In genomic region chr13:38593114-38593513, GRCm38 (mm10) we compare ENCODE assay signal across 12 mouse cellular contexts. TPM values are rescaled to one million over a fixed set of nuclear protein-coding genes. Genes with fewer than 3 reads are reported as not detected.
DNase-seq lines count a peak whose midpoint lies in the region; ATAC-seq and TF ChIP-seq lines count a peak whose summit lies in the region.
"Had no signal": no experiment of that assay in that cellular context is flagged by ENCODE, and none has a peak within 500 bp of the region (broad histone marks: within the 10 kb centered on the region; RNA-seq: fewer than 3 reads in every experiment).

No protein-coding gene starts in this region.

- no peak overlapping the region for H3K27ac ChIP-seq in stomach, embryonic 15.5 days
- no peak overlapping the region for H3K27ac ChIP-seq in stomach, postnatal 0 days (replicated peaks)
- peak overlapping the region; percentile 46 for H3K27ac ChIP-seq in heart, embryonic 13.5 days (replicated peaks)
- H3K27ac ChIP-seq in midbrain, embryonic 16.5 days (ENCODE audit: low read length): no peak overlapping the region
- H3K27ac ChIP-seq in intestine, embryonic 15.5 days: no peak overlapping the region
- H3K27ac ChIP-seq: liver, embryonic 15.5 days had no signal

- TF ChIP-seq EP300 in stomach, postnatal 0 days (optimal IDR thresholded peaks at IDR 0.05): no peak

- H3K9ac ChIP-seq in stomach, embryonic 15.5 days: no peak overlapping the region
- no peak overlapping the region for H3K9ac ChIP-seq in stomach, postnatal 0 days (ENCODE audit: low read length)
- no peak overlapping the region for H3K9ac ChIP-seq in heart, embryonic 13.5 days
- H3K9ac ChIP-seq in midbrain, embryonic 16.5 days (ENCODE audit: low read depth, low read length): no peak overlapping the region
- H3K9ac ChIP-seq in intestine, embryonic 15.5 days: no peak overlapping the region
- H3K9ac ChIP-seq: liver, embryonic 15.5 days had no signal

- H3K4me3 ChIP-seq in stomach, embryonic 15.5 days (replicated peaks): no peak overlapping the region
- H3K4me3 ChIP-seq in stomach, postnatal 0 days (ENCODE audit: low read depth, low read length): no peak overlapping the region
- no peak overlapping the region for H3K4me3 ChIP-seq in heart, embryonic 13.5 days
- no peak overlapping the region for H3K4me3 ChIP-seq in midbrain, embryonic 16.5 days (ENCODE audit: low read depth, low read length)
- H3K4me3 ChIP-seq in intestine, embryonic 15.5 days (replicated peaks): no peak overlapping the region
- H3K4me3 ChIP-seq: liver, embryonic 15.5 days had no signal

- no peaks in the 10 kb centered on the region for H3K9me3 ChIP-seq in stomach, embryonic 15.5 days
- no peaks in the 10 kb centered on the region for H3K9me3 ChIP-seq in stomach, postnatal 0 days (ENCODE audit: control insufficient read depth, low read length)
- no peaks in the 10 kb centered on the region for H3K9me3 ChIP-seq in heart, embryonic 13.5 days
- no peaks in the 10 kb centered on the region for H3K9me3 ChIP-seq in midbrain, embryonic 16.5 days (replicated peaks; ENCODE audit: control insufficient read depth, low read length, poor library complexity, severe bottlenecking)
- H3K9me3 ChIP-seq in intestine, embryonic 15.5 days: no peaks in the 10 kb centered on the region
- H3K9me3 ChIP-seq: liver, embryonic 15.5 days had no signal

- no peaks in the 10 kb centered on the region for H3K4me1 ChIP-seq in stomach, embryonic 15.5 days
- no peaks in the 10 kb centered on the region for H3K4me1 ChIP-seq in stomach, postnatal 0 days (replicated peaks; ENCODE audit: control insufficient read depth, insufficient read depth)
- peaks cover 39% of the 10 kb centered on the region for H3K4me1 ChIP-seq in heart, embryonic 13.5 days
- no peaks in the 10 kb centered on the region for H3K4me1 ChIP-seq in midbrain, embryonic 16.5 days (ENCODE audit: control insufficient read depth, insufficient read depth, low read length)
- no peaks in the 10 kb centered on the region for H3K4me1 ChIP-seq in intestine, embryonic 15.5 days (replicated peaks)
- H3K4me1 ChIP-seq: liver, embryonic 15.5 days had no signal

- H3K27me3 ChIP-seq in stomach, embryonic 15.5 days (replicated peaks): no peaks in the 10 kb centered on the region
- no peaks in the 10 kb centered on the region for H3K27me3 ChIP-seq in stomach, postnatal 0 days (ENCODE audit: control insufficient read depth, insufficient read depth, low read length)
- no peaks in the 10 kb centered on the region for H3K27me3 ChIP-seq in heart, embryonic 13.5 days (replicated peaks)
- H3K27me3 ChIP-seq in midbrain, embryonic 16.5 days (ENCODE audit: control insufficient read depth, insufficient read depth, low read depth, low read length): no peaks in the 10 kb centered on the region
- no peaks in the 10 kb centered on the region for H3K27me3 ChIP-seq in intestine, embryonic 15.5 days (replicated peaks)

- TF ChIP-seq CTCF in stomach, postnatal 0 days (IDR thresholded peaks at IDR 0.05; ENCODE audit: low read depth): no peak

- H3K4me2 ChIP-seq in stomach, embryonic 15.5 days: no peak overlapping the region
- H3K4me2 ChIP-seq in stomach, postnatal 0 days (replicated peaks; ENCODE audit: low read depth): no peak overlapping the region
- peak overlapping the region; percentile 1; the same call in 1 of the 2 replicates for H3K4me2 ChIP-seq in heart, embryonic 13.5 days
- H3K4me2 ChIP-seq in midbrain, embryonic 16.5 days (ENCODE audit: low read length): no peak overlapping the region
- no peak overlapping the region for H3K4me2 ChIP-seq in intestine, embryonic 15.5 days (replicated peaks)
- H3K4me2 ChIP-seq: liver, embryonic 15.5 days had no signal

- ATAC-seq in stomach, embryonic 15.5 days (ENCODE audit: insufficient read depth, low FRiP score, low read depth): peak; percentile 31; the same call in 1 of the 2 replicates
- no peak for ATAC-seq in stomach, postnatal 0 days (ENCODE audit: low FRiP score, low TSS enrichment)
- no peak for ATAC-seq in heart, embryonic 13.5 days (ENCODE audit: extremely low read depth, insufficient number of reproducible peaks, low FRiP score, low TSS enrichment)
- no peak for ATAC-seq in midbrain, embryonic 16.5 days
- no peak for ATAC-seq in intestine, embryonic 15.5 days

- WGBS in stomach, embryonic 15.5 days: 29% methylated on average over 6 of the region's 6 CpGs
- 27% methylated on average over 6 of the region's 6 CpGs for WGBS in stomach, postnatal 0 days
- 30% methylated on average over 6 of the region's 6 CpGs for whole genome bisulfite sequencing in heart, embryonic 13.5 days
- WGBS in midbrain, embryonic 16.5 days: 52% methylated on average over 6 of the region's 6 CpGs
- whole genome bisulfite sequencing in intestine, embryonic 15.5 days: 32% methylated on average over 6 of the region's 6 CpGs

- no peak for DNase-seq in stomach, postnatal 0 days (ENCODE audit: low spot score)
- DNase-seq in kidney, postnatal 14 days: peak; percentile 52
- DNase-seq in layer of hippocampus, adult 11-12 months (ENCODE audit: low spot score): no peak
- DNase-seq in spleen, postnatal 10 days (ENCODE audit: low spot score in 2 of 2): no peak
- DNase-seq: cerebellum, adult 11 months; right cerebral cortex, postnatal 4 days; thymus, postnatal 25 days had no signal

- no peaks in the 10 kb centered on the region for H3K36me3 ChIP-seq in stomach, embryonic 15.5 days
- no peaks in the 10 kb centered on the region for H3K36me3 ChIP-seq in stomach, postnatal 0 days (ENCODE audit: control insufficient read depth, insufficient read depth, low read length)
- no peaks in the 10 kb centered on the region for H3K36me3 ChIP-seq in heart, embryonic 13.5 days
- H3K36me3 ChIP-seq in midbrain, embryonic 16.5 days (ENCODE audit: control insufficient read depth, insufficient read depth, low read length): no peaks in the 10 kb centered on the region
- H3K36me3 ChIP-seq in intestine, embryonic 15.5 days: no peaks in the 10 kb centered on the region
- H3K36me3 ChIP-seq: liver, embryonic 15.5 days had no signal

RNA-seq across cellular contexts. Expression of gene Bloc1s5, which starts 41.8 kb away (rescaled TPM):
- polyA plus RNA-seq in stomach, embryonic 15.5 days (2015; fragmentation: Nextera tagmentation; extraction: Ambion mirVana): 15.5 and 17.2 TPM in 2 replicates
- 12.2 and 12.5 TPM in 2 replicates for polyA plus RNA-seq in stomach, postnatal 0 days (2015; fragmentation: Nextera tagmentation; extraction: Ambion mirVana)
- polyA plus RNA-seq in heart, embryonic 13.5 days (2015; fragmentation: Nextera tagmentation; extraction: Ambion mirVana): 17.1 and 19.9 TPM in 2 replicates
- 20.7 and 23.8 TPM in 2 replicates for polyA plus RNA-seq in midbrain, embryonic 16.5 days (2015; fragmentation: Nextera tagmentation; extraction: Ambion mirVana)
- polyA plus RNA-seq in intestine, embryonic 15.5 days (2015; fragmentation: Nextera tagmentation; extraction: Ambion mirVana): 14.3 and 15.9 TPM in 2 replicates
